Comparison of ENCODE assay signal across 8 mouse cellular contexts in the genomic region with DNA sequence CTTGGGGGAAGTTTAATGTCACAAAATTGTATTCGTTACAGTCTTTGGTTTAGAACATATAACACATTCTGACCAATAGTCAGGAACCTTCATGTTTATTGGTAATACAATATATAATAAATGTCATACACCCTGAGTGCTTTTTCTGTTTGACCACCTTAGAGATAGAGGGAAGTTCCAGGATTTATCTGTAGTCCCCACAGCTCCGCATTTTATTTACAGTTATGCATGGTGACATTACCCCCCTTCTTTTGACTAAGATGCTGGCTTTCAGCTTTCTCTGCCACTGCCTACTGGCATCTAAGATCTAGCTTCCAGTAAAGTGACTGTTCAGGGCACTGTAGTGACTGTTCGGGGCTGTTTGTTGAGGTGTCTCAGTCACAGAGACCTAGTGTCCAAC. TPM values are rescaled to one million over a fixed set of nuclear protein-coding genes. Genes with fewer than 3 reads are reported as not detected.
DNase-seq lines count a peak whose midpoint lies in the region; ATAC-seq and TF ChIP-seq lines count a peak whose summit lies in the region.
"Had no signal": no experiment of that assay in that cellular context is flagged by ENCODE, and none has a peak within 500 bp of the region (broad histone marks: within the 10 kb centered on the region; RNA-seq: fewer than 3 reads in every experiment).

No protein-coding gene starts in this region.

- peak overlapping the region; percentile 70 for H3K4me2 ChIP-seq in lung, embryonic 14.5 days
- peak overlapping the region; percentile 59 for H3K4me2 ChIP-seq in forebrain, embryonic 14.5 days (ENCODE audit: low read length)
- peak overlapping the region; percentile 90 for H3K4me2 ChIP-seq in liver, embryonic 12.5 days
- peak overlapping the region; percentile 76 for H3K4me2 ChIP-seq in stomach, embryonic 15.5 days

- WGBS in lung, embryonic 14.5 days = 83% methylated on average over 3 of the region's 3 CpGs
- 90% methylated on average over 3 of the region's 3 CpGs for WGBS in forebrain, embryonic 14.5 days
- 70% methylated on average over 3 of the region's 3 CpGs for WGBS in liver, embryonic 12.5 days (ENCODE audit: insufficient replicate concordance)
- WGBS in stomach, embryonic 15.5 days = 73% methylated on average over 3 of the region's 3 CpGs

- no peak overlapping the region for H3K27ac ChIP-seq in lung, embryonic 14.5 days (ENCODE audit: low read depth)
- no peak overlapping the region for H3K27ac ChIP-seq in forebrain, embryonic 14.5 days (ENCODE audit: low read depth, low read length)
- no peak overlapping the region for H3K27ac ChIP-seq in liver, embryonic 12.5 days
- H3K27ac ChIP-seq in stomach, embryonic 15.5 days = no peak overlapping the region

- H3K9me3 ChIP-seq in lung, embryonic 14.5 days (ENCODE audit: low read depth, low read length) = no peaks in the 10 kb centered on the region
- no peaks in the 10 kb centered on the region for H3K9me3 ChIP-seq in forebrain, embryonic 14.5 days (replicated peaks; ENCODE audit: control insufficient read depth, low read length)
- no peaks in the 10 kb centered on the region for H3K9me3 ChIP-seq in liver, embryonic 12.5 days (replicated peaks)
- no peaks in the 10 kb centered on the region for H3K9me3 ChIP-seq in stomach, embryonic 15.5 days

- peak overlapping the region; percentile 56; the same call in 1 of the 2 replicates for H3K4me3 ChIP-seq in lung, embryonic 14.5 days (ENCODE audit: low read depth, low read length)
- H3K4me3 ChIP-seq in forebrain, embryonic 14.5 days (ENCODE audit: low read depth, low read length) = peak overlapping the region; percentile 65; the same call in 1 of the 2 replicates
- H3K4me3 ChIP-seq in liver, embryonic 12.5 days = peak overlapping the region; percentile 74
- peak overlapping the region; percentile 74 for H3K4me3 ChIP-seq in stomach, embryonic 15.5 days (replicated peaks)

- no peaks in the 10 kb centered on the region for H3K27me3 ChIP-seq in lung, embryonic 14.5 days (ENCODE audit: insufficient read depth, low read length)
- H3K27me3 ChIP-seq in forebrain, embryonic 14.5 days (replicated peaks; ENCODE audit: control insufficient read depth, insufficient read depth, low read length) = no peaks in the 10 kb centered on the region
- no peaks in the 10 kb centered on the region for H3K27me3 ChIP-seq in liver, embryonic 12.5 days (replicated peaks)
- no peaks in the 10 kb centered on the region for H3K27me3 ChIP-seq in stomach, embryonic 15.5 days (replicated peaks)

- no peak for ATAC-seq in lung, embryonic 14.5 days (ENCODE audit: insufficient read depth)
- no peak for ATAC-seq in forebrain, embryonic 14.5 days
- no peak for ATAC-seq in liver, embryonic 12.5 days
- ATAC-seq in stomach, embryonic 15.5 days (ENCODE audit: insufficient read depth, low FRiP score, low read depth) = no peak

- H3K4me1 ChIP-seq in lung, embryonic 14.5 days (ENCODE audit: insufficient read depth) = no peaks in the 10 kb centered on the region
- peaks cover 11% of the 10 kb centered on the region for H3K4me1 ChIP-seq in forebrain, embryonic 14.5 days (ENCODE audit: control insufficient read depth, insufficient read depth, low read length)
- H3K4me1 ChIP-seq in liver, embryonic 12.5 days = peaks cover 25% of the 10 kb centered on the region
- H3K4me1 ChIP-seq in stomach, embryonic 15.5 days = no peaks in the 10 kb centered on the region

- no peak for TF ChIP-seq CTCF in lung, embryonic 14.5 days (IDR thresholded peaks at IDR 0.05; ENCODE audit: low read depth)

- intact Hi-C loops in left cerebral cortex, postnatal 36 days (cut with DNase I) = no loop called here

- no peak for DNase-seq in lung, embryonic 14.5 days
- no peak for DNase-seq in lung, postnatal 10 days
- no peak for DNase-seq in forebrain, embryonic 14.5 days (ENCODE audit: low spot score)
- DNase-seq in left cerebral cortex, postnatal 36 days (ENCODE audit: low spot score in 2 of 2) = no peak
- no peak for DNase-seq in urinary bladder, postnatal 36 days (ENCODE audit: low spot score in 2 of 2)
- DNase-seq: kidney, postnatal 4 days had no signal

- peaks cover 8% of the 10 kb centered on the region; the same call in 1 of the 2 replicates for H3K36me3 ChIP-seq in lung, embryonic 14.5 days (ENCODE audit: insufficient read depth)
- H3K36me3 ChIP-seq in forebrain, embryonic 14.5 days (ENCODE audit: control insufficient read depth, insufficient read depth, low read length) = peaks cover 18% of the 10 kb centered on the region
- peaks cover 45% of the 10 kb centered on the region for H3K36me3 ChIP-seq in liver, embryonic 12.5 days
- H3K36me3 ChIP-seq in stomach, embryonic 15.5 days = peaks cover 3% of the 10 kb centered on the region; the same call in 1 of the 2 replicates

- H3K9ac ChIP-seq in lung, embryonic 14.5 days = no peak overlapping the region
- H3K9ac ChIP-seq in forebrain, embryonic 14.5 days (ENCODE audit: low read length) = no peak overlapping the region; the same call in none of the 2 replicates
- H3K9ac ChIP-seq in liver, embryonic 12.5 days = peak overlapping the region; percentile 79; the same call in 1 of the 2 replicates
- no peak overlapping the region for H3K9ac ChIP-seq in stomach, embryonic 15.5 days

RNA-seq across cellular contexts. Expression of a gene that starts 1.2 kb away (rescaled TPM):
- polyA plus RNA-seq in lung, embryonic 14.5 days (2014; fragmentation: Nextera tagmentation; extraction: Ambion mirVana) = 8.4 and 8.6 TPM in 2 replicates
- 16.0 and 18.8 TPM in 2 replicates for polyA plus RNA-seq in forebrain, embryonic 14.5 days (2014; fragmentation: Nextera tagmentation; extraction: Ambion mirVana)
- 4.6 and 5.3 TPM in 2 replicates for polyA plus RNA-seq in liver, embryonic 12.5 days (2016; fragmentation: Nextera tagmentation; extraction: Ambion mirVana)
- polyA plus RNA-seq in stomach, embryonic 15.5 days (2015; fragmentation: Nextera tagmentation; extraction: Ambion mirVana) = 9.3 and 10.7 TPM in 2 replicates
- total RNA-seq in left cerebral cortex, postnatal 36 days (2021) = 10 to 100 TPM; 19.8 to 20.8 TPM

RNA-seq across cellular contexts. Expression of a gene that starts 34.1 kb away (rescaled TPM):
- polyA plus RNA-seq in lung, embryonic 14.5 days (2014; fragmentation: Nextera tagmentation; extraction: Ambion mirVana) = 14.9 and 16.2 TPM in 2 replicates
- polyA plus RNA-seq in forebrain, embryonic 14.5 days (2014; fragmentation: Nextera tagmentation; extraction: Ambion mirVana) = 12.1 and 14.0 TPM in 2 replicates
- 6.6 and 7.6 TPM in 2 replicates for polyA plus RNA-seq in liver, embryonic 12.5 days (2016; fragmentation: Nextera tagmentation; extraction: Ambion mirVana)
- polyA plus RNA-seq in stomach, embryonic 15.5 days (2015; fragmentation: Nextera tagmentation; extraction: Ambion mirVana) = 13.7 and 14.5 TPM in 2 replicates
- total RNA-seq in left cerebral cortex, postnatal 36 days (2021) = 10 to 100 TPM; 16.6 to 19.5 TPM
